Mouse (Mus musculus) left cerebral cortex, postnatal 36 days (tissue): ENCODE measurements around the gene Fam169a. TPM values are rescaled to one million over a fixed set of nuclear protein-coding genes. Genes with fewer than 3 reads are reported as not detected.
A peak's percentile ranks its signal among the peaks of the same experiment; 100 is the strongest.
"Not testable (repeated sequence)": the region's sequence is repeated elsewhere in the genome, so short reads cannot be mapped to it uniquely, and the experiment has no call there.

Experiments used
- DNase-seq, 2 experiments: peaks; one replicate each; pipeline ENCODE4 v3.0.0; 2021 to 2022; ENCODE audit warnings: low spot score in 2 of 2, mixed read lengths in 1 of 2
- intact Hi-C: fragments of 180-260 bp; cut with DNase I; formaldehyde crosslinking; loops from one replicate; pipeline ENCODE4 v1.15.1; 2025
- total RNA-seq, 2 experiments: library from RNA; stranded (reverse); gene quantifications; 2 replicates each; pipeline ENCODE4 v1.2.3; 2021

Gene Fam169a
- total RNA-seq: 10 to 100 TPM; 44.6 to 47.7 TPM

DNA sequence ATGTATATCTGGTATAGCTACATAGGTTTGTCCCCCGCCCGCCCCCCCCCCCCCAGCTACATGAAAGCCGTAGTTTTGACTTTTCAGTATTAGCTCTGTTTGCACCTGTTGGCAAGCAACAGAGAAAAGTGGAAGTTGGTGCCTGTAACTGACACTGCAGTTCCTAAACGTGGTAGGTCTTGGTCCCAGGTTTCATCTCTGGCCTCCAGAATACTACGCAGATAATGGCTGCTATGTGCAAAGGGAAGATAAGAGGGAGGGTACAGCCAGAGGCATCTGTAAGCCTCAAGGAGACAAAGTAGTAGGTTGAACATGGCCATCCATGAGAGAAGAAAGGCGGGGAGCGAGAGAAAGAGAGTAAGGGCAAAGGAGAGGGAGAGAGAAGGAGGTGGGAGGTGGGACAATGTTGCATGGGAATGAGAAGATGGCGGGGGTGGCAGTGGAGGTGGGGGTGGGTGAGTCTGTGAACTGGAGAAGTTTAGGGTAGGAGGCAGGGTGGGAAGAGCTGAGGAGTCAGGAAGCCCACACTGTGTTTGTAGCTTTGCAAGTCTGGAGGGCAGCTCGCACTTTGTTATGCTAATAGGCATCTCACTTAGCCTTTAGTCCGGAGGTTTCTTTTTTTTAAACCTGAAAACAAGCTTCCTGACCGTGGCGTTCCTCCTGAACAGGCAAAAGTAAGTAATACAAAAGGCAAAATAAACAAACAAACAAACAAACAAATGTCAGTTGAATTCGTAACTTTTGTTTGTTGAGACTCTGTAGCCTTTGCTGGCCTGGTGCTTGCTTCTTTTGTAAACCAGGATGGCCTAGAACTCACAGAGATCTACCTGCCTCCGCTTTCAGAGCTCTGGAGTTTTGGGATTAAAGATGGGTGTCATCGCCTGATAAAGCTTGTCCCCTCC, at the start of gene Fam169a:
Fam169a (plus strand) TSS at position 638 of the 902 bp plus-strand sequence.
- intact Hi-C loops: no loop called here
- DNase-seq: no peak

DNA sequence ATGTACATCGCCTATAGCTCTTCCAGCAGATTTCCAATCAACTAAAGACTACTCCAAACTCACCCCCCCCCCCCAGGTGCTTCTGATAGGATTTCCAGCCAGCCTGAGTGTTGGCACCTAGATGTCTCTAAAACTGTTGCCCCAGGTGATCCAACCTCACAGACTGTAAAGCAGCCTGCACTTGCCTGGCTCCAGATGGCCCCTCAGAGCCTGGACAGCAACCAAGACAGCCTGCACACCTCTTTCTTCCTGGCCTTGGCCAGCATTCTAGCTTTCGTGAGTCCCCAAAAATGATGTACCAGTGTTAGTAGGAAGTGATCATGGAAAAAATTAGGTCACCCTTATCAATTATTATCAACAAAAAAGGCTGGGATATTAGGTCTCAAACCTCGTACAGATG, 49.4 kb upstream of the Fam169a start:
- intact Hi-C loops: no loop called here
- no peak for DNase-seq

DNA sequence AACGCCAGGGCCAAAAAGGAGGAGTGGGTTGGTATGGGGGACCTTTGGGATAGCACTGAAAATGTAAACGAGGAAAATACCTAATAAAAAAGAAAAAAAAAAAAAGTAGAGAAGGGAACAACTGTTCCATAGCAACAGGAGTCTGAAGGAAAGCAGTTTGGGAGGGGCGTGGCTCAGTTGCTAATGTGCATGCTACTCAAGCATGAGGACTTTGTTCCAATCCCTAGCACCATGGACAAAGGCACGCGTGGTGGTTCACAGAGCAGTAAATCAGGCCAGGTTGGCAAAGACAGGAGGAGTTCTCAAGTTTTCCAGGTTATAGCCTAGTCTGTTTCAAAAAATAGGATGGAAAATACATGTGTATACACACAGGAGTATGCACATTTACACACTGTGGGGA, 47.0 kb upstream of the Fam169a start:
- intact Hi-C loops: no loop called here
- DNase-seq: no peak

DNA sequence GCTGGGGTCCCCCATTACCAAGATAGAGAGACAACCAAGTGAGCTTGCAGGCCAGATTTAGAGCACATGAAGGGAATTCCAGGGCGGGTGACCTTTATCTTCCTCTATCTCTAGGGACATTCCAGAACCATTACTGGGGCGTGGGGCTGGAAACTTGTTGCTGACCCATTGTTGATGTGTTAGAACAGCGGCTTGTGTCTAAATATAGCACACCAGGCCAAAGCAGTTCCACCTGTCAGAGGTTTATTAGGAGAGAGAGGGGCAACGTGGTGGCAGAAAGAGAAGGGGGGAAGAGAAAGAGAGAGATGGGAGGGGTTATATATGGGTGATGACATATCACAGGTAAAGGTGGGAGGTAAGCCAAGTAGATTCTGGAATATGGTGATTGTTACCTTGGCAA, 45.2 kb upstream of the Fam169a start:
- intact Hi-C loops: no loop called here
- DNase-seq: no peak

DNA sequence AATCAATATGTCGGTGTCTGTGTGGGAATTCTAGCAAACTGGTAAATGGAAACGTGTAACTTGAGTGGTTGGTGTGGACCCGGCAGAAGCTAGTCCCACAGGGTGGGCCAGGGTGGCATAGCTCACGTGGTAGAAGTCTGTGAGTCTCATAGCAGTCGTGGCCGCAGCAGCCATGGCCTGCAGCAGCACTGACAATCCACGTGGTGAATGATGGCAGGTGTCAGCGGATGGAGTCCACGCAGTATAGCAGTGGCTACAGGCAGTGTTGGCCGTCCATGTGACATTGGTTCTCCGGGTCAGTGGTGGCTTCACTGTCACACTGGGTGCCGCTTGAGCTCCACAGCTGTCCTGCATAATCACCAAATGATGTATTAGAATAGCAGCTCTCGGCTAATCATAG, 37.0 kb upstream of the Fam169a start:
- intact Hi-C loops: no loop called here
- DNase-seq: no peak

DNA sequence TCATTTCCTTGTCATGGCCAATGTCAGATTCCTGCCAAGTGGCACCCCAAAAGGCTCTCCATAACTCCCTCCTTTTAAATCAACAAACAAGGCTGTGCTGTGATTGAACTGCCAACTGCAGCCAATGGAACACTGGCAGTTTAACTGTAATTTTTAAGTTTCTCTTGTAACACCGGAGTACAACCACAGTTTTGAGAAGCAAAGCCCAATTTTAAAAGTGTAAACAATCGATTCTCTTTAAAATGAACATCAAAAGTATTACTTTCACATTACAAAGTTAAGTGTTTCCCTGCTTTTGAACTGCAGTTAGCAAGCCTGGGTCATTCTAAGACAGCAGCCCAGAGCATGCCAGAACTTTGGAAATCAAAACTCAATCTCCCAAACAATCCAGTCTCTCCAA, 32.8 kb upstream of the Fam169a start, which contains the start of gene 1700029F12Rik:
1700029F12Rik (minus strand) TSS at position 101 of the 400 bp plus-strand sequence.
- no peak for DNase-seq
- intact Hi-C loops: no loop called here

DNA sequence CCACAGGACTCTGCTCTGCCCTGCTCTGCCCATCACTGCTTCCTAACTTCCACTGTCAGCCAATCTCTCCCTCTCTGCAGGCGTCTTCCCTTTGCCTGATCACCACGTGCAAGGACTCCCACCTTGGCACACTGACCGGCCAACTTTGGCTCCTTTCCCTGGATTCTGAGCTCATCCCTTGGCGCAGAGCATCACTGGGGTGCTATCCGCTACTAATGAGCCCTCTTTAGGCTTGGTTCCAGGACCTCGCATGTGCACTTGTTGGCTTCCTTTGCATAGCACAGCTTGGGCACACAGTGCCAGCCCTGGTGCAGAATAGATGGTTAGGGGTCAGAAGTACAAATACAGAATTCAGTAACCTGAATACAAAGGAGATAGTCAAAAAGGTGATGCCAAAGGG, 15.9 kb upstream of the Fam169a start:
- intact Hi-C loops: loop anchor here (10.0 kb wide), 2 partner anchors 196 to 316 kb away; no protein-coding TSS in a partner anchor
- DNase-seq: no peak

DNA sequence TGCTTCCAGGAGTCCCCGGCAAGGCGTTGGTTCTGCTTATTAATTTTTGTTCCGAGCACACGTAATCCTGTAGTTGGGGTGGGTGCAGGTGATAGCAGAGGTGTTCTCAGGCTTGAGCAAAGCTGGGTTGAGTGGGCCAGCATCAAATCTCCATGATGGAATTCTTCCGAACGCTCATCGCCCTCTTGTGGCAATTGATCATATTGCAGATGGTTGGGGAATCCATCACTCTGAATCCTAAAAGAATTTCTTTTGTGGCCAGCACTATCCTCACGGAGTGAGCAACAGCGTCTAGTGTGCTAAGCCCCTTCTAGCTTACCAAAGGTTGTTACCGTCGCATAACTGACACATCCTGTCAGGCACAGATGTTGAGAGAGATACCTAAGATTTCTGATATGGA, 14.4 kb upstream of the Fam169a start:
- intact Hi-C loops: loop anchor here (10.0 kb wide), 2 partner anchors 198 to 318 kb away; no protein-coding TSS in a partner anchor
- peak; percentile 61 to 72 for DNase-seq

DNA sequence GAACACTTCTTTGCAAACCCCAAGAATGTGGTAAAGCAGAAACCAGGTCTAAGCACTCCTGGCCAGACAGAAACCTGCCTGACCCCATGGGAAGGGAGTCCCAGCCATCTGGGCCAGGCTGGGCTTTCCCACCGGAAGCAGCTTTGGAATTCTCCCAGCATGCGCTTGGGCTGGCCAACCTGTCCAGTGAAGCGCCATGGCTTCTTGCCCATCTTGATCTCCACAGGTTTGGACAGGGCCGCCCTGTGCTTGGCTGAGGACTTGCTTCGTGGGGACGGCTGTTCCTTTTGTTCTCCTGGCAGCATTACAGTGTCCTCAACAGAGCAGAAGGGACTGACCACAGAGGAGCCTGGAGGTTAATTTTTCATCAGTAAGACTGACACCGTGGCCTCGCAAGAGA, 13.2 kb upstream of the Fam169a start:
- intact Hi-C loops: loop anchor here (10.0 kb wide), 2 partner anchors 199 to 319 kb away; no protein-coding TSS in a partner anchor
- no peak for DNase-seq

DNA sequence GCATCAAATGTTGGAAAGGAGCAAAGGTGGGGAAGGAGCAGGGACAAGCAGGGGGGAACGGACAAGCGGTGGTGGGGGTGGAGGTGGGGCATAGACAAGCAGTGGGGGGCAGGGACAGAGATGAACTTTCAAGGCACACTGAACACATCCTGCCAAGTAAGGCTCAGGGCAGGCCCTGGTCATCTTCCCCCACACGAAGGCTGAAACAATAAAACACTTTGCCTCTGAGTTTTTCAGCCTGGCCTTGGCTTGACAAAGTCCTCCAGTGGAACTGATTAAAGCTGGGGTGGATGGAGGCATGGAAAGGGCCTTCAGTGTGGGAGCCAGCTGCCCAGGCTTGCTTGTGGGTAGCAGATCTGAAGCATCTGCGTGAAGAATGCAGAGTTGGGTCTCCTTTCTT, 9.3 kb upstream of the Fam169a start:
- intact Hi-C loops: loop anchor here (10.0 kb wide), 2 partner anchors 203 to 323 kb away; no protein-coding TSS in a partner anchor
- no peak for DNase-seq

DNA sequence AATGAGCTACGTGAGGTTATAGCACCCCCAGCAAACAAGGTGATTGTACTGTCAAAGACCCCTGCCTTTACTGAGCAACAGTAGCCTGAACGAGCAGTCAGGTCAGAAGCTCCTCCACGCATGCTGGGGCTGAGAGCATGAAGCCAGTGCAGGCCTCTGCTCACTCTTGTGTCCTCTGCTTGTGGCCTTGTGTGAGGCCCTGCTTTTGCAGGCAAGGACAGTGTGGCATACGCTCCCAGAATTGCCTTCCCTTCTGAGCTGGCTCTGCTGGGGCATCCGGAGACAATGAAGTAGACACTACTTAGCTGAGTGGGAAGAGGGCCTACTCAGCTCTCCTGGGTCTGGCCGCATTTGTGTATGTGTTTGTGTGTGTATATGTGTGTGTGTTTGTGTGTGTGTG, 7.3 kb upstream of the Fam169a start:
- no peak for DNase-seq
- intact Hi-C loops: loop anchor here (10.0 kb wide), 2 partner anchors 205 to 325 kb away; no protein-coding TSS in a partner anchor

DNA sequence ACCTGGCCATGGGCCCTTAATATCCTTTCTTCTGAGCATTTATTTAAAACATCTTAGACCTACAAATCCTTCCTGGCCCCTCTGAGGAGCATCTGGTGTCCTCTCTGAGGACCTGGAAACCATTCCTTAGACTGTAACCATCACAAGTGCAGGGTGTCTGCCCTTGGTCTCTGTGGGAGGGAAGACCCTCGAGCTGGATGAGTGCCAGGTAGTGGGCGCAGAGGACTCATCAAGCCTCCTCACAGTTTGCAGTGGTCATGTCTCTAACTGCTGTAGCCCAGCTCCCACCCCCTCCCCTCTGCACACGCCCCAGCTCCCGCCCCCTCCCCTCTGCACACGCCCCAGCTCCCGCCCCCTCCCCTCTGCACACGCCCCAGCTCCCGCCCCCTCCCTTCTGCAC, 6.8 kb upstream of the Fam169a start:
- intact Hi-C loops: no loop called here
- DNase-seq: no peak

DNA sequence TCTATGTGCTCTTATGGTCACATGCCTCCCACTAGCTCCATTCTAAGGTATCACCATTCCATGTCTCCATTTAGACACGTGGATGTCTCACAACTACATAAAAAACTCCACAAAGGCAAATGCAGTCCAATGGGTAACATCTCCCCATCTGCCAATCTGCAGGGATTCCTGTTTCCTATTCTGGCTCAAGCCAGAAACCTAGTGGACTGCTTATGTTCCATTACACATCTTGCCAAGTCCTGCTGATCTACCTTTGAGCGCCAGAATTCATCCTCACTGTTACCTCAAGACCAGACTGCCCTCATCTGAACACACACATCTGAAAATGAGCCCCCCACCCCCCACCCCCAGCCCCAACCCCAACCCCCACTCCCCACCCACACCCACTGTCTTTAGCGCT, 4.9 kb upstream of the Fam169a start:
- intact Hi-C loops: no loop called here
- DNase-seq: no peak

DNA sequence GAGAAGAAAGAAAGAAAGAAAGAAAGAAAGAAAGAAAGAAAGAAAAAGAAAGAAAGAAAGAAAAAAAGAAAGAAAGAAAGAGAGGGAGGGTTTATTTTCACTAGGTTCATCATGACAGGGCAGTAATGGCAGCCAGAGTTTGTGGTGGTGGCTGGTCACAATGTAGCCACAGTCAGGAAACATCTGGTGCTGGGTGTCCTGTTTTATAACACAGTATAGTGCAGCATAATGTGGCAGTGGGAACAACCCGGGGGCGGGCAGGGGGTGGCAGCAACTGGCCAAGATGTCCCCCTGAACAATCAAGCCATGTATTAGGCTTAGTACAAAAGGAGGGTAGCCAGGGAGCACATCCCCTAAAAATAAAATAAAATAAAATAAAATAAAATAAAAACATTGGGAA, 3.7 kb upstream of the Fam169a start:
- no peak for DNase-seq
- intact Hi-C loops: no loop called here

DNA sequence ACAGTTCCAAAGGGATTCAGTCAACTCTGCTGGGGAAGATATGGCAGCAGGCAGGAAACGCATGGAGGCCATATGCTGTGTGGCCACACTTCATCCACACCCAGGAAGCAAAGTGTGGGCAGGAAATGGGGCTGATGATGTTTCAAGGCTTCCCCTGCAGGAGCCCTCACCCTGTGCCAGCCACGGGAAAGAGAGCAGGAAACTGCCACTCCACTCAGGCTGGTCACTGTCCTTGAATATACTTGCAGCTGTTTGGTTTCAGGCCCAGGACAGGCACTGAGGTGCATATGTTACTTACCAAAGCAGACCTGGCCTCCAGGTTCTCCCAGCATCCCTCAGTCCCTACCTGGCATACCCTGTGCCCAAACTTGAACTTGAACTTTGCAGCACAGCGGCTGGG, 2.7 kb upstream of the Fam169a start:
- intact Hi-C loops: no loop called here
- DNase-seq: no peak

DNA sequence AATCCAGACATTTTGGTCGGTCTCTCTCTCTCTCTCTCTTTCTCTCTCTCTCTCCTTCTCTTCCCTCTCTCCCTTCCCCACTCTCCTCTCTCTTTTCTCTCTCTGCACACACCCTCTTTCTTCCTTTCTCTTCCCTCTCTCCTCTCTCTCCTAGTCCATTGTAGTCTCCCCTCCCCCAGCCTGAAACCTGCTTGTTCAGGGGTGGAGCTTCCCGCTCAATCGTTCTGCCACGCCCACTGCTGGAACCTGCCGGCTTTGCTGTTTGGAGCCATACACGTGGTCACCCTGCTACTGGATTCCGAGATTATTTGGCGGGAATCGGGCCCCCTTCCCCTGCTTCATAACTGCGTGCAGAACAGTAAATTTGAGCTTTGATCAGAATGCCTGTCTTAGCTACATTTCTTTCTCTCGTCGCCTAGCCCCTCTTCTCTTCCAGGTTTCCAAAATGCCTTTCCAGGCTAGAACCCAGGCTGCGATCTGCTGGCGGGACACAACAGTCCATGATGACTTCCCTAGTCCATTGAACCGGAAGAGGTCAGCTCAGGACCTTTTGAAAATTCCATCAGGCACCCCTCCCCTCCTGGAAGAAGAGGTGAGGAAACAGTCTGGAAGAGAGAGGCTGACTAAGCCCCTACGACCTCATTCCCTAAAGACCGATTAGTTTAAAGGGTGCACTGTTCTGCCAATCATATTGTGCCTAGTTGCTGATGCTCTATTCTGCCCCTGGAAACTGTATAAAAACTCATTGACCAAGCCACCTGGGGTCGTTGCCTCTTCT, 2.1 kb upstream of the Fam169a start:
- DNase-seq, intact Hi-C loops: not testable (repeated sequence)

DNA sequence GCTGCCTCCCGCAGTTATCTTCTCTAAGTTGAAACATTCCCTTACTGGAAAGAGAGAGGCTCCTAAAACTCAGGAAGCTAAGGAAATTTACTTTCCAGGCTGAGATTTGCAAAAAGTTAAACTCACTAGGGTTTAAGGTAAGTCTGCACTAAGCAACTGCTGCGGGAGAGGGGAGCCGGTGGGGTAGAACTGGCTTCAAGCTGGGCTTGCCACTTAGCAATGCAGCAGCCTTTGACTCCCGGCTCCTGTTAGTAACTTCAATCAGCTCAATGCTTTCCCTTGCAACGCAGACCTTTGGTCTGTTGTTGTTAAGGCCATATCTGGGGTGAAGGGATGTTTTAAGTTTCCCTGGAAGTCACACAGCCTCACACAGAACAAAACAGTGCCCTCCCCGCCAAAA, 605 bp downstream of the Fam169a start:
- intact Hi-C loops: no loop called here
- no peak for DNase-seq

DNA sequence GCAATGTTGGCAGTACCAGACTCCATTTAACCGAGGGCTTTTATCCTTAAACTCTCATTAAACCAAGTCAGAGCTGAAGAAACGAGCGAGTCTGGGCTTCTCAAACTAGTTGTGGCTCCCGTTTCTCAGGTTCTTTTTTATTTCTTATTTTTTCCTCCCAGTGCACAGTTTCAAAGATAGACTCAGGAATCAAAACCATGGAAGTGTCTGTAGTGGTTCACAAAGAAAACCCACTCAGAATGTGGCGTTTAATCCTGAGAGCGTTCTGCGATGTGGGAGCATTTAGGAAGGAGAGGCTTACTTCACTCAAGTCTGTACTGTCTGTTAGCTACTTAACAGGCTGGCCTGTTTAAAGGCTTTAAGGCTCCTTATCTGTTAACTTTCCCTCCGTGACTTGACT, 1.1 kb downstream of the Fam169a start:
- intact Hi-C loops: no loop called here
- no peak for DNase-seq

DNA sequence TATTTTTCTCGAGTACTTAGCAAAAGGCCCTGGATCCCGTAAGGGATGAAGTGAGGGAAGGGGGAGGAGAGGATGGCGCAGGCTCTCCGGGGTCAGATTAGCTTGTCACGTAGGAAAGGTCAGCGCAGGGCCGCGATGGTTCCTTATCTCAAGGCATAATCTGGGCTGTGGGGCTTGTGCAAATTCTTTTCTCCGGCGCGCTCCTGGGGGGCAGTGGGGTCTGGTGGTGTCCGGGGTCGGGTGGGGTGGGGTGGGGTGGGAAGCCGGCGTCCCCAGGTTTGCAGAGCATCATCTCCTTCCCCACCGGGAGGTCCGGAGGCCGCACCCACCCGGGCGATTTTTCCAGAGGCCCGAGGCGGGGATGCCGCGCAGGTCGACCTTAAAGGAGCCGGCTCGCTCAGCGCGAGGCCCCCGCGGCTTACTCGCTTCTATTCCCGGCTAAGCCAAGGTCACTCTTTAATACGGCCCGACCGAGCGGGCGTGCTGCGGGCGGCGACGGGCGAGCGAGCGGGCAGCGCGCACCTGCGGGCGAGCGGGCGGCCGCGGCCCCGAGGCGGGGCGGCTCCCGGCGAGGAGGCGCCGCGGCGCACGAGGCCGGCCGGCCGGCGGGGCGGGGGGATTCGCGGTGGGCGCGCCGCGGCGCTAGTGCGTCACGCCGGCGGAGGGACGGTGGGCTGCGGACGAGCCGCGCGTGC, 4.0 kb downstream of the Fam169a start:
- intact Hi-C loops: no loop called here
- DNase-seq: peak; percentile 27 to 63
